Mouse (Mus musculus) kidney, postnatal 0 days (tissue): ENCODE measurements around the gene Cmtm8. TPM values are rescaled to one million over a fixed set of nuclear protein-coding genes. Genes with fewer than 3 reads are reported as not detected.

ENCODE experiments used
- ATAC-seq: fragments of 200-750 bp; cut with Nextera tagmentation; replicated peaks from 2 replicates; pipeline ENCODE4 v1.8.0; 2017; ENCODE audit warnings: low read depth, moderate number of reproducible peaks, moderate TSS enrichment, moderate library complexity; ENCODE audit not compliant: low FRiP score
- DNase-seq: peaks from one replicate; pipeline ENCODE4 v3.0.0-alpha.2; 2016; ENCODE audit warnings: low spot score
- H3K27ac ChIP-seq: fragments of 300-500 bp; sonication (generic); 2 replicates; pipeline ENCODE4 v1.5.1; 2014; ENCODE audit warnings: mild to moderate bottlenecking
- H3K27me3 ChIP-seq: fragments of 300-500 bp; sonication (generic); 2 replicates; pipeline ENCODE4 v1.6.1; 2014; ENCODE audit warnings: low read length, mixed read lengths; ENCODE audit not compliant: insufficient read depth
- H3K36me3 ChIP-seq: fragments of 300-500 bp; sonication (generic); 2 replicates; pipeline ENCODE4 v1.6.1; 2014; ENCODE audit warnings: low read length, mixed read lengths; ENCODE audit not compliant: insufficient read depth
- H3K4me1 ChIP-seq: fragments of 300-500 bp; sonication (generic); replicated peaks from 2 replicates; pipeline ENCODE4 v1.6.1; 2014; ENCODE audit warnings: antibody characterized with exemption, low read length, mixed read lengths; ENCODE audit not compliant: insufficient read depth
- H3K4me2 ChIP-seq: fragments of 300-500 bp; sonication (generic); 2 replicates; pipeline ENCODE4 v1.6.1; 2014; ENCODE audit warnings: mild to moderate bottlenecking, low read length, moderate library complexity, mixed read lengths
- H3K4me3 ChIP-seq: fragments of 300-500 bp; sonication (generic); replicated peaks from 2 replicates; pipeline ENCODE4 v1.5.1; 2014; ENCODE audit warnings: low read depth, low read length
- H3K9ac ChIP-seq: fragments of 300-500 bp; sonication (generic); 2 replicates; pipeline ENCODE4 v1.6.1; 2014; ENCODE audit warnings: low read depth, low read length
- H3K9me3 ChIP-seq: fragments of 300-500 bp; sonication (generic); replicated peaks from 2 replicates; pipeline ENCODE4 v1.6.1; 2016; ENCODE audit warnings: low read length, inconsistent platforms, mixed read lengths
- CTCF ChIP-seq: IDR thresholded peaks from 2 replicates; pipeline ENCODE4 v1.5.1; 2016; ENCODE audit warnings: antibody characterized with exemption, low read depth, mild to moderate bottlenecking, moderate library complexity
- WGBS: fragments of 180-500 bp; shearing (Covaris S2); extraction: QIAGEN DNeasy Blood & Tissue Kit; methylation state at CpG from one replicate; pipeline ENCODE4 v1.1.7; 2014; 5-methylcytosine and 5-hydroxymethylcytosine counted together
- polyA plus RNA-seq: library from polyadenylated mRNA; unstranded; fragments of >200 nt; fragmentation: Nextera tagmentation; extraction: Ambion mirVana; gene quantifications from 2 replicates; pipeline ENCODE4 v1.2.1, GENCODE M21; 2015

Gene Cmtm8
- polyA plus RNA-seq, 1 experiment from 2014 or later = 54.6 TPM

DNA sequence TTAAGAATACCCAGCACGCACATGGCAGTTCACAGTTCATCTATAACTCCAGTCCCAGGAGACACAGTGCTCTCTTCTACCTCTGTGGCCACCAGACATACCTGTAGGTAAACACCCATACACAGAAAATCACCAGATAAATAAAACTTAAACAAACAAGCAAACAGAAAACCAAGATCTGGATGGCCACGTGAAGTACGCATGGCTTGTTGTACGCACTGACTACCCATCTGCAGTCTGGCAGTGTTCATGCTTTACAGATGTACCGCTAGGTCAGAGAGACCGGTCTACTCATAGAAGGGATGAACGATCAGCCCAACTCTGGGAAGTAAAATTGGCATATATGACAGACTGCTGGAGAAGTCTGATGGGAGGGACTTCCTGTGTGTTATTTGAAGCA is 27.8 kb downstream of the Cmtm8 start:
- ATAC-seq (no peak), DNase-seq (no peak)
- Histone ChIP-seq H3K36me3 (no peaks in the 10 kb centered on the region), H3K4me3 (no peak overlapping the region), H3K4me2 (no peak overlapping the region), H3K9me3 (no peaks in the 10 kb centered on the region), H3K27me3 (no peaks in the 10 kb centered on the region), H3K9ac (no peak overlapping the region), H3K27ac (no peak overlapping the region), H3K4me1 (no peaks in the 10 kb centered on the region; the same call in 1 of the 2 replicates)
- 96% methylated on average over 7 of the region's 7 CpGs for WGBS
- no peak for TF ChIP-seq CTCF

DNA sequence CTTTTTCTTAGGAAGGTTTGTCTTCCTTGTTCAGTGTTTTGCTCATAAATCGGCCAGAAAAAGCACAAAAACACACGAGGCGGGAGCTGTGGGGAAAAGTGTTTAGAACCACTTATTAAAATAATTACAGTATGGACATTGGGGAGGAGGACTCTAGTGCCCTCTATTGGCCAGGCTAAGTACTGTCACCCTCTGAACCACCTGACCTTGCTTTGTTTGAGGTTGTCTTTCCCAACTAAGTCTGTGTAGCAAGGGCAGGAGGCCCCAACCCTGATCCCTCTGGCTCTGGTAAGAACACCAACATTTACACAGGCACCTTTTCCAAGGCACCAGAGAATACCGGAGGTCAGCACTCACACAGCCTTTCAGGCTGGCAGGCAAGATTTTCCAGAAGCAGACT is 28.6 kb downstream of the Cmtm8 start:
- peak; percentile 78 for TF ChIP-seq CTCF
- ATAC-seq (0 out of 2 replicates have a peak, but pooled peaks have one; percentile 46), DNase-seq (peak; percentile 70)
- no peaks in the 10 kb centered on the region for H3K36me3 ChIP-seq
- no peaks in the 10 kb centered on the region; the same call in 1 of the 2 replicates for H3K4me1 ChIP-seq
- no peak overlapping the region for H3K9ac ChIP-seq
- 73% methylated on average over 4 of the region's 4 CpGs for WGBS
- H3K9me3 ChIP-seq = no peaks in the 10 kb centered on the region
- H3K27ac ChIP-seq = no peak overlapping the region
- no peak overlapping the region for H3K4me3 ChIP-seq
- no peaks in the 10 kb centered on the region for H3K27me3 ChIP-seq
- no peak overlapping the region for H3K4me2 ChIP-seq

GRCm38 (mm10) chr9:114812001-114812400 is 32.0 kb downstream of the Cmtm8 start:
- no peak overlapping the region for H3K4me2 ChIP-seq
- no peak overlapping the region for H3K4me3 ChIP-seq
- H3K9me3 ChIP-seq = no peaks in the 10 kb centered on the region
- no peaks in the 10 kb centered on the region for H3K36me3 ChIP-seq
- H3K27me3 ChIP-seq = no peaks in the 10 kb centered on the region
- H3K4me1 ChIP-seq = no peaks in the 10 kb centered on the region
- ATAC-seq = no peak
- no peak overlapping the region for H3K9ac ChIP-seq
- WGBS = 93% methylated on average over 4 of the region's 4 CpGs
- no peak for DNase-seq
- no peak overlapping the region for H3K27ac ChIP-seq
- TF ChIP-seq CTCF = no peak

DNA sequence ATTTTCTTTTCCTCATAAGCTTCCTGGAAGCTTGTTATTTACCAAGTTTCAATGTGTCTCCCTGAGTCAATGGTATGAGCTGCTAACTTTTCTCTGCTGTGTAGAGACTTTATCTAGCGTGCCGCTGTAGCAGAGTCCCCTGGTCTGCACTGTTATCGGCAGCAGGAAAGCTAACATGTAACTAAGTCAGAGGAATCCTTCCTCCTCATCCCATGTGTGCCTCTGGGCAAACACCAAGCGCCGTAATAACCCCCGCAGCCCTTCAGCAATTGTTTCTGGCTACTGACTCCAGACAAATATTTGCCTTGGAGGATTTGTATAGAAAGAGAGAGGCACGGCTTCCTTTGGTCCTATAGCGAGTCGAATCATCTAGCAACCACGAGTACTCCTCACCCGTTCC is 33.1 kb downstream of the Cmtm8 start:
- no peak for TF ChIP-seq CTCF
- WGBS = 80% methylated on average over 11 of the region's 11 CpGs
- Histone ChIP-seq H3K4me2 (no peak overlapping the region), H3K4me3 (no peak overlapping the region), H3K27me3 (no peaks in the 10 kb centered on the region), H3K27ac (no peak overlapping the region), H3K9me3 (no peaks in the 10 kb centered on the region), H3K36me3 (no peaks in the 10 kb centered on the region), H3K4me1 (no peaks in the 10 kb centered on the region), H3K9ac (no peak overlapping the region)
- DNase-seq = no peak
- ATAC-seq = no peak

- Histone ChIP-seq H3K9me3 (no peaks in the 10 kb centered on the region), H3K4me1 (0 out of 2 replicates have a peak, but pooled peaks cover 5% of the 10 kb centered on the region), H3K4me2 (no peak overlapping the region), H3K27me3 (no peaks in the 10 kb centered on the region), H3K4me3 (no peak overlapping the region), H3K27ac (no peak overlapping the region), H3K9ac (no peak overlapping the region), H3K36me3 (no peaks in the 10 kb centered on the region)
- ATAC-seq = no peak
- DNase-seq = no peak
- no peak for TF ChIP-seq CTCF
- 82% methylated on average over 5 of the region's 5 CpGs for WGBS
These were observed 35.3 kb downstream of the Cmtm8 start for GRCm38 (mm10) chr9:114808671-114809070.

- no peaks in the 10 kb centered on the region for H3K36me3 ChIP-seq
- WGBS = 52% methylated on average over 8 of the region's 8 CpGs
- no peaks in the 10 kb centered on the region for H3K27me3 ChIP-seq
- DNase-seq (no peak), ATAC-seq (no peak)
- no peak overlapping the region for H3K9ac ChIP-seq
- TF ChIP-seq CTCF = no peak
- H3K9me3 ChIP-seq = no peaks in the 10 kb centered on the region
- H3K4me3 ChIP-seq = no peak overlapping the region
- H3K4me1 ChIP-seq = 0 out of 2 replicates have a peak, but pooled peaks cover 5% of the 10 kb centered on the region
- no peak overlapping the region for H3K27ac ChIP-seq
- H3K4me2 ChIP-seq = no peak overlapping the region
These were observed 36.7 kb downstream of the Cmtm8 start for GRCm38 (mm10) chr9:114807261-114807660.

DNA sequence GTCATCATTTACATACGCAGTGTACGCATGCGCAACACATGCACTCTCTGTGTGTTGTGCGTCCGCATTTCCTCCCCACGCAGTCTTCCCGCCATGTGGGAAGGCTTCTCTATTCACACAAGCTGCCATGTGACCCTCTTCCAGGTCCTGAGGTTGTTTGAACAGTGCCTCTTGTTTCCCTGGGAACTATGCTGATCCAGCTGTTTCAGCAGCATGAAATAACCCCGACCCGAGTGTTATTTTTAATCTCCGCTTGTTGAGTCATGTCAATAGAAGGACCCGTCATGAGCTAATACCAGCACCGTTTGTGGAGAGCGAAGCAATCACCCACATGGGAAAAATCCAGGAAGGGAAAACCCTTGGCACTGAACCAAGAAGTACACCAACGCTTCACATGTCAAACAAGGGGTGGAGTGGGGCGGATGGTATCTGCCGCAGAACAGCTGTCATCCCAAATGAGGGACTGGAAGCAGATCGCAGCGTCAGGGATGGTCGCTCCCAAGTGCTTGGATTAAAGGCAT is 38.7 kb downstream of the Cmtm8 start:
- no peak for TF ChIP-seq CTCF
- no peak overlapping the region for H3K4me3 ChIP-seq
- no peaks in the 10 kb centered on the region for H3K9me3 ChIP-seq
- no peaks in the 10 kb centered on the region for H3K27me3 ChIP-seq
- H3K9ac ChIP-seq = no peak overlapping the region
- peak; percentile 17; the same call in 1 of the 2 replicates for ATAC-seq
- peak; percentile 59 for DNase-seq
- H3K27ac ChIP-seq = no peak overlapping the region
- no peaks in the 10 kb centered on the region for H3K36me3 ChIP-seq
- no peak overlapping the region for H3K4me2 ChIP-seq
- 44% methylated on average over 19 of the region's 19 CpGs for WGBS
- 0 out of 2 replicates have a peak, but pooled peaks cover 5% of the 10 kb centered on the region for H3K4me1 ChIP-seq
